Mouse (Mus musculus) liver, embryonic 15.5 days (tissue): ENCODE measurements around the gene Mff. TPM values are rescaled to one million over a fixed set of nuclear protein-coding genes. Genes with fewer than 3 reads are reported as not detected.

Experiments
- ATAC-seq: fragments of 200-750 bp; cut with Nextera tagmentation; 2 replicates; pipeline ENCODE4 v1.8.0; 2017; ENCODE audit warnings: moderate number of reproducible peaks, mild to moderate bottlenecking, moderate library complexity; ENCODE audit not compliant: insufficient read depth
- H3K27ac ChIP-seq: fragments of 300-500 bp; sonication (generic); replicated peaks from 2 replicates; pipeline ENCODE4 v1.5.1; 2015; ENCODE audit warnings: mild to moderate bottlenecking, inconsistent platforms
- H3K27me3 ChIP-seq: fragments of 300-500 bp; sonication (generic); 2 replicates; pipeline ENCODE4 v1.6.1; 2015; ENCODE audit warnings: mild to moderate bottlenecking, inconsistent platforms
- H3K36me3 ChIP-seq: fragments of 300-500 bp; sonication (generic); replicated peaks from 2 replicates; pipeline ENCODE4 v1.6.1; 2015; ENCODE audit warnings: moderate library complexity, mild to moderate bottlenecking, inconsistent platforms
- H3K4me1 ChIP-seq: fragments of 300-500 bp; sonication (generic); replicated peaks from 2 replicates; pipeline ENCODE4 v1.6.1; 2015; ENCODE audit warnings: inconsistent platforms
- H3K4me2 ChIP-seq: fragments of 300-500 bp; sonication (generic); 2 replicates; pipeline ENCODE4 v1.6.1; 2015; ENCODE audit warnings: moderate library complexity, mild to moderate bottlenecking, inconsistent platforms
- H3K4me3 ChIP-seq: fragments of 300-500 bp; sonication (generic); replicated peaks from 2 replicates; pipeline ENCODE4 v1.5.1; 2015; ENCODE audit warnings: mild to moderate bottlenecking, inconsistent platforms
- H3K9ac ChIP-seq: fragments of 300-500 bp; sonication (generic); 2 replicates; pipeline ENCODE4 v1.6.1; 2015; ENCODE audit warnings: moderate library complexity, mild to moderate bottlenecking, inconsistent platforms
- H3K9me3 ChIP-seq: fragments of 300-500 bp; sonication (generic); replicated peaks from 2 replicates; pipeline ENCODE4 v1.6.1; 2016; ENCODE audit warnings: inconsistent platforms
- WGBS: fragments of 180-500 bp; shearing (Covaris S2); methylation state at CpG from one replicate; pipeline ENCODE4 v1.1.7; 2015; ENCODE audit warnings: mixed read lengths; ENCODE audit not compliant: insufficient replicate concordance; 5-methylcytosine and 5-hydroxymethylcytosine counted together
- polyA plus RNA-seq: library from polyadenylated mRNA; unstranded; fragments of >200 nt; fragmentation: Nextera tagmentation; extraction: Ambion mirVana; gene quantifications from 2 replicates; pipeline ENCODE4 v1.2.1, GENCODE M21; 2015

The Mff gene
- 153 and 171 TPM in 2 replicates for polyA plus RNA-seq

GRCm38 (mm10) chr1:82724339-82725025 is at the start of gene Mff:
Mff (plus strand) TSS chr1:82724890.
- Histone ChIP-seq H3K9me3 (no peaks in the 10 kb centered on the region), H3K36me3 (peaks cover 18% of the 10 kb centered on the region), H3K4me1 (peaks cover 23% of the 10 kb centered on the region), H3K4me3 (peak within 1 kb of the TSS; percentile 86), H3K4me2 (peak within 1 kb of the TSS; percentile 73), H3K9ac (peak within 1 kb of the TSS; percentile 97), H3K27ac (peak within 1 kb of the TSS; percentile 94), H3K27me3 (peaks cover 7% of the 10 kb centered on the region; the same call in 1 of the 2 replicates)
- 8% methylated on average over 38 of the region's 38 CpGs for WGBS
- ATAC-seq, result peak; percentile 97

GRCm38 (mm10) chr1:82686328-82686727 is 38.4 kb upstream of the Mff start:
- no peaks in the 10 kb centered on the region for H3K9me3 ChIP-seq
- no peak overlapping the region for H3K9ac ChIP-seq
- no peak for ATAC-seq
- H3K36me3 ChIP-seq, result no peaks in the 10 kb centered on the region
- WGBS, result 28% methylated on average over 5 of the region's 5 CpGs
- H3K27ac ChIP-seq, result no peak overlapping the region
- no peak overlapping the region for H3K4me2 ChIP-seq
- no peaks in the 10 kb centered on the region for H3K27me3 ChIP-seq
- H3K4me1 ChIP-seq, result peaks cover 3% of the 10 kb centered on the region; the same call in 1 of the 2 replicates
- no peak overlapping the region for H3K4me3 ChIP-seq

- Histone ChIP-seq H3K36me3 (no peaks in the 10 kb centered on the region), H3K4me1 (peaks cover 3% of the 10 kb centered on the region; the same call in 1 of the 2 replicates), H3K4me3 (no peak overlapping the region), H3K27me3 (no peaks in the 10 kb centered on the region), H3K4me2 (no peak overlapping the region), H3K9me3 (no peaks in the 10 kb centered on the region), H3K27ac (no peak overlapping the region), H3K9ac (no peak overlapping the region)
- WGBS, result 29% methylated on average over 2 of the region's 2 CpGs
- ATAC-seq, result no peak
Measured at GRCm38 (mm10) chr1:82686866-82687265, 37.8 kb upstream of the Mff start.

DNA sequence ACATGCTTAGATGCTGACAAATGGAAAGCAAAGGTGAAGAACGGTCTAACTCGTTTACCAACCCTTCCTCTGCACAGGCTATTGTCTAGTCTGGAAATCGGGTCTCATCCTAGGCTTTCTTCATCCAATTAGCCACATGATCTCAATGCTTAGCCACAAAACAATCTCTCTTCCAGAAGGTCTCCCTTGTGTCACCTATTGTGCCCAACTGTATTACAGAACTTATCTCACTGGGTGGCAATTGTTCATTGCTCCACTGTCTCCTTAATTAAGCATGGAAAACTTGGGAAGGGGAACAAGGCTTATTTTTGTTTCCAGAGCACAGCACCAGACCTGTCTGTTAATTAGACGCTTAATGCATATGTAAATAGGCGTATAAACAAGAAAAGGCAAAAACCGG is 36.8 kb upstream of the Mff start:
- H3K27me3 ChIP-seq, result no peaks in the 10 kb centered on the region
- peaks cover 3% of the 10 kb centered on the region; the same call in 1 of the 2 replicates for H3K4me1 ChIP-seq
- H3K27ac ChIP-seq, result no peak overlapping the region
- H3K9ac ChIP-seq, result no peak overlapping the region
- no peak overlapping the region for H3K4me3 ChIP-seq
- ATAC-seq, result no peak
- H3K9me3 ChIP-seq, result no peaks in the 10 kb centered on the region
- H3K4me2 ChIP-seq, result no peak overlapping the region
- WGBS, result 73% methylated on average over 6 of the region's 6 CpGs
- no peaks in the 10 kb centered on the region for H3K36me3 ChIP-seq

DNA sequence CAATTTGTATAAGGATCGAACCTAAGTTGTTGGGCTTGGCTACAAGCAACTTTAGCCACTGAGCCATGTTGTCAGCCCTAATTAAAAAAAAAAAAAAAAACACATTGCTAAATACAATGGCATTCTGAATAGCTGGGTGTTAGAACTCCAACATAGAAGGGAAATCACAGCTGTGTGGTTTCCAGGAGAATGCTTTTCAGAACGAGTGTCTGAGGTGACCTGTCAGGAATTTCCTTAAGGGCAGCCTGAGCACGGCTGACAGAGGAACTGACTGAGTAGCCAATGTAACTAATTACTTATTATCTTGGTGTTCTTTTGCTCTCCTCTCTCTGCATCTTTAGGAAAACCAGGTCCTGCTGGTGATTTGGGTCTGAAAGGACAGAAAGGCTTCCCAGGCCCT is 28.8 kb upstream of the Mff start:
- H3K27ac ChIP-seq, result no peak overlapping the region
- no peaks in the 10 kb centered on the region for H3K27me3 ChIP-seq
- H3K9me3 ChIP-seq, result no peaks in the 10 kb centered on the region
- WGBS, result 39% methylated on average over 3 of the region's 3 CpGs
- H3K4me2 ChIP-seq, result no peak overlapping the region
- ATAC-seq, result no peak
- no peak overlapping the region for H3K9ac ChIP-seq
- no peaks in the 10 kb centered on the region for H3K36me3 ChIP-seq
- no peaks in the 10 kb centered on the region for H3K4me1 ChIP-seq
- H3K4me3 ChIP-seq, result no peak overlapping the region

GRCm38 (mm10) chr1:82717816-82718512 is 6.7 kb upstream of the Mff start:
- no peak overlapping the region for H3K9ac ChIP-seq
- no peak overlapping the region for H3K4me2 ChIP-seq
- no peak overlapping the region for H3K4me3 ChIP-seq
- peaks cover 20% of the 10 kb centered on the region for H3K4me1 ChIP-seq
- 46% methylated on average over 9 of the region's 9 CpGs for WGBS
- peaks cover 6% of the 10 kb centered on the region; the same call in 1 of the 2 replicates for H3K27me3 ChIP-seq
- peak; percentile 71; the same call in 1 of the 2 replicates for ATAC-seq
- no peaks in the 10 kb centered on the region for H3K36me3 ChIP-seq
- no peak overlapping the region for H3K27ac ChIP-seq
- no peaks in the 10 kb centered on the region for H3K9me3 ChIP-seq

GRCm38 (mm10) chr1:82725026-82725874 is 560 bp downstream of the Mff start:
- peak; percentile 97 for ATAC-seq

DNA sequence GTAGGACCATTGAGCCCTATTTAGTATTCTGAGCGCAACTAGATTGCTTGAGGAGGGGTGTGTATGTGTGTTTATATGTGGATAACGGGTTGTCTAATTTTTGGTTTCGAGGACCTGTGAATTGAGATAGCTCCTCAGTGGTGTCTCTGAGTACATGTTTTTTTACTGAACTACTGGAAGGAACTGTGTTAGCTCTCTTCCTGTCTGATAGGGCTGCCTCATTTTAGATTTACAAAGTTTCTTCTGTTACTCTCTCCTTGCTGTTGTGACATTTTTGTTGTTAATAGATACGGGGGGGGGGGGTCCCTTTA is 1.1 kb downstream of the Mff start:
- peak; percentile 40 for ATAC-seq
- Histone ChIP-seq H3K4me2 (peak overlapping the region; percentile 73), H3K9ac (peak overlapping the region; percentile 97), H3K4me1 (peaks cover 18% of the 10 kb centered on the region), H3K27me3 (peaks cover 7% of the 10 kb centered on the region; the same call in 1 of the 2 replicates), H3K36me3 (peaks cover 30% of the 10 kb centered on the region), H3K27ac (peak overlapping the region; percentile 94), H3K9me3 (no peaks in the 10 kb centered on the region), H3K4me3 (peak overlapping the region; percentile 86)
- 11% methylated on average over 4 of the region's 4 CpGs for WGBS

More at GRCm38 (mm10) chr1:82725026-82725874, 560 bp downstream of the Mff start:
- H3K9ac ChIP-seq, result peak overlapping the region; percentile 97
- no peaks in the 10 kb centered on the region for H3K9me3 ChIP-seq
- peak overlapping the region; percentile 94 for H3K27ac ChIP-seq
- H3K36me3 ChIP-seq, result peaks cover 25% of the 10 kb centered on the region
- peak overlapping the region; percentile 73 for H3K4me2 ChIP-seq
- H3K4me3 ChIP-seq, result peak overlapping the region; percentile 86
- 1% methylated on average over 37 of the region's 37 CpGs for WGBS
- peaks cover 7% of the 10 kb centered on the region; the same call in 1 of the 2 replicates for H3K27me3 ChIP-seq
- peaks cover 18% of the 10 kb centered on the region for H3K4me1 ChIP-seq

- peaks cover 7% of the 10 kb centered on the region; the same call in 1 of the 2 replicates for H3K27me3 ChIP-seq
- peaks cover 18% of the 10 kb centered on the region for H3K4me1 ChIP-seq
- peaks cover 37% of the 10 kb centered on the region for H3K36me3 ChIP-seq
- H3K4me2 ChIP-seq, result peak overlapping the region; percentile 73
- H3K9me3 ChIP-seq, result no peaks in the 10 kb centered on the region
- H3K4me3 ChIP-seq, result peak overlapping the region; percentile 86
- ATAC-seq, result no peak
- H3K9ac ChIP-seq, result peak overlapping the region; percentile 97; the same call in 1 of the 2 replicates
- WGBS, result 29% methylated on average over 5 of the region's 5 CpGs
- H3K27ac ChIP-seq, result peak overlapping the region; percentile 94
Measured at GRCm38 (mm10) chr1:82726482-82726881, 1.8 kb downstream of the Mff start.

GRCm38 (mm10) chr1:82733357-82733756 is 8.7 kb downstream of the Mff start:
- 49% methylated on average over 1 of the region's 1 CpGs for whole genome bisulfite sequencing
- peak; percentile 37; the same call in 1 of the 2 replicates for ATAC-seq

More at GRCm38 (mm10) chr1:82733357-82733756, 8.7 kb downstream of the Mff start:
- Histone ChIP-seq H3K27me3 (no peaks in the 10 kb centered on the region), H3K9ac (no peak overlapping the region), H3K4me1 (peaks cover 12% of the 10 kb centered on the region; the same call in 1 of the 2 replicates), H3K9me3 (no peaks in the 10 kb centered on the region), H3K4me2 (no peak overlapping the region), H3K4me3 (no peak overlapping the region), H3K27ac (no peak overlapping the region), H3K36me3 (peaks cover 91% of the 10 kb centered on the region)
